Mouse (Mus musculus): ENCODE results near the gene Slc38a8.

The Slc38a8 gene

GRCm38 (mm10) chr8:119501598-119501997 is at the start of gene Slc38a8:
TSS of gene Slc38a8 (minus strand) at chr8:119501698.
- DNase-seq (ENCODE audit: low read depth, low spot score): no peak

DNA sequence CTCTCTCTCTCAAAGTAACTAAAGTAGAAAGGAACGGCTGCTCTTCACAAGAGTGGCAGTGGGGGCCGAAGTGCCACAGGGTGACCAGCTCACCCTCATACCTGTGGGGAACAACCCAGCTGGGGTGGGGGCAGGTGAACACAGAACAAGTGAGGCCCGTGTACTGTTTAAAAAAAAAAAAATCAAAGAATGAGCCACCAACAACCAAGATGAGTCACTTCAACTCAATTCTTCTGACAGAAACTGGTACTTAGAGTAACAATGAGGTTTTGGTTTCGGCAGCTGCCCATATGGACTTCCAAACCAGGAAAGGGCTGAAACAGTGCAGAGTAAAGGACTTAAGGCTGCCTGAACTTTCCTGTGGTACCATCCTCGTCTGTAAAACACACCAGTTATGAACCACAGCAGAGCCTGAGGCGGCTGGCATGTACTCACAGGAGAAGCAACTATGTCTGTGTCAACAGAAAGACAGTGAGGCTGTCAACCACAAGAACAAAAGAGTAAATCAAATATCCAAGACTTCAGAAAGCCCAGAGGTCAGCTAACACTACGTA is 47.1 kb upstream of the Slc38a8 start:
- no peak for DNase-seq (ENCODE audit: low read depth, low spot score)

GRCm38 (mm10) chr8:119547019-119547691 is 45.7 kb upstream of the Slc38a8 start:
- DNase-seq (ENCODE audit: low read depth, low spot score): no peak

DNA sequence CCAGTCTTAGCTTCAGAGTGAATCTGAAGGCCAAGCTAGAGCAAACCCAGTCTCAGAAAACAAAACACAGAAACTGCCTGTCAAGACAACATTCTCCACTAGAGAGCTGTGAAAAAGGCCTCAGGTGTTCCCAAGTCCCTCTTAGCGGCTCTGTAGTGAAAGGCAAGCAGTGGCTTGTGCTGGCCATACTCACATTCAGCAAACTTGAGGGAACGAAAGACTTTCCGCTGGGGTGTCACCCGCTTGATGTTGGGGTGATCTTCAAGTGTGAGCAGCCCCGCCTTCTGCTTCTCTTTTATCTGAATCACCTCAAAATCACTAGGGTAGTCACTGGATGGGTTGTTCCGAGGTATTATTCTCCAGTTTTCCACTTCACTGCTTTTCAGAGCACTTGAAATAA is 44.3 kb upstream of the Slc38a8 start:
- no peak for DNase-seq (ENCODE audit: low read depth, low spot score)

- DNase-seq (ENCODE audit: low read depth, low spot score): no peak
These were observed 43.7 kb upstream of the Slc38a8 start for GRCm38 (mm10) chr8:119545180-119545579.

GRCm38 (mm10) chr8:119544606-119545005 is 43.1 kb upstream of the Slc38a8 start:
- DNase-seq (ENCODE audit: low read depth, low spot score): no peak

GRCm38 (mm10) chr8:119531973-119532372 is 30.5 kb upstream of the Slc38a8 start:
- no peak for DNase-seq (ENCODE audit: low read depth, low spot score)

DNA sequence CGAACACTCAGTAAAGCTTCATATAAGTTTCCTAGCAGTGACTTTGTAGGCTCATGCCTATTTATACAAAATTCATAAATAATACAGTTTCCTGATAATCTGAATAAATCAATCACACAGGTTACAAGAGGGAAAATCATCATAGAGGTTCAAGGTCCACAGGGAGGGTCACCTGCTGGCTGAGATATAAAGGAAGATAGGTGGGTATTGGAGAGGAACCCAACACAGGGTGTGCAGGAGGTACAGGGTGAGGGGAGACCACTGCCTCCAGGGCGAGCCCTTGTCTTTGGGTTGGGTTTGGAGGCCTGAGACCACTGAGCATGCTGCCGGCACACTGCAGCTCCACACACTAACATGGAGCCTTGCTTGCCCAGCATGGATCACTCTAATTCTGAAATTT is 29.9 kb upstream of the Slc38a8 start:
- DNase-seq (ENCODE audit: low read depth, low spot score): no peak

DNA sequence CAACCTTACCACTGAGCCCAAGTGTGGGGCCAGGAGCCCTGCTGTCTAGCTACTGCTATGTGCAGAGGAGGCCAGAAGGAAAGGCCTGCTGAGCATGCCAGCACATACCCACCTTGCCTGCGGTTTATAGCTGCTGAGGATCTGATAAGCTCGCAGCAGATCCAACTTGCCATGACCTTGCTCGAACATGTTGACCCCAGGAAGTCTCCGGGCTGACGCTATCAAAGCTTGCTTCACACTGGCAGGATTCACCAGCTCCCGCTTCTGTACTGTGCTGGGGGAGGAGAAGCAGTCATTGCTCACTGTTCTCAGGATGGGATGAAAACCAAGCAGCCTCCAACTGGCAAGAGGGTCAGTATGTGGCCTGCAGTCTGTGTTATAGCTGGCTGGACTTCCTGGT is 29.4 kb upstream of the Slc38a8 start:
- no peak for DNase-seq (ENCODE audit: low read depth, low spot score)

- no peak for DNase-seq (ENCODE audit: low read depth, low spot score)
These were observed 27.3 kb upstream of the Slc38a8 start for GRCm38 (mm10) chr8:119528762-119529161.

DNA sequence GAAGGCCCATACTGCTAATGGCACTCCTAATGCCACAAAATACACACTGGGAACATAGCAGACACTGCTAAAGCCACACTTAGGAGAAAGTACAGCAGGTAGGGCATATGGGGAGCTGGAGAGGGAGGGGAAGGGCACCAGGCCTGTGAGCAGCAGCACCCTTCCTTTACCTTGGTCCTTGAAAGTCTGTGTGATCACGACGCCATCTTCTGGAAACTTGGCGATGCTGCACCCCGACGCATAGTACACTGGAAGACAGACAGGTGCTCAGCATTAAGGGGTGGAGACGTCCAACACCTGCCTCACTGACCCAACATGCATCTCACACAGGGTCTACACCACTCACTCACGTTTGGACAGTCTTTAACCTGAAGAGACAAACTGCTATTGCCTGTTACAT is 18.6 kb upstream of the Slc38a8 start:
- DNase-seq (ENCODE audit: low read depth, low spot score): no peak

DNA sequence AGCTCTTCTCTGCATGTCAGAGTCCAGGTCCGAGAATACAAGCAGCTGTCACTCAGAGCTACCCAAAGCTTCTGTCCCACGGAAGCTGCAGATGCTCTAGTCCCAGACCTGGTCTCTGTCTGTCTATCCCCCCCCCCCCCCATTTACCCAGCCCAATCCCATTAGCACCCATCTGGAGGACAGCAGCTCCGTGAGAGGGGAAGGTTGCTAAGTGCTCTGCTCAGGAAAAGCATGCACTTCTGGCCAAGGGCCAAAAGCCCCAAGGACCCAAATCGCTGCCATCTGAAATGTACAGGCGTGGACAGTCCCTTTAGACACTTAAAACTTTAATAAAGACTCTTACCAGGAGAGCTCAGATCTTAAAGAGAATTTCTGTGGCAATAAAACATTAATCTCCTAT is 15.2 kb upstream of the Slc38a8 start:
- DNase-seq (ENCODE audit: low read depth, low spot score): no peak

DNA sequence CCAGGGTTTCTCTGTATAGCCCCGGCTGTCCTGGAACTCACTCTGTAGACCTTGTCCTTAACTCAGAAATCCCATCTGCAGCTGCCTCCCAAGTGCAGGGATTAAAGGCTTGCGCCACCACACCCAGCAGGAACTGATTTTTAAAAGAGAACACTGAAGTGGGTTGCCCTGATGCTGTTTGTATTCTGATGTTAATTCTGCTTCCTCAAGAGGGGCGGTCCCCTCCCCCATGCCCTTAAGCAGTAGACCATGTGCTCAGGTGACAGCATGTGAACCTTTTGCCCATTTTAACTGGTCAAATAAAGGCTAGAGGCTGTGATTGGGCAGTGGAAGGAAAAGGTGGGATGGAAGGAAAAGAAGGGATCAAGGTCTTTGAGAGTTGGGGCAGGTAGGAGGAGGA is 14.3 kb upstream of the Slc38a8 start:
- DNase-seq (ENCODE audit: low read depth, low spot score): no peak

DNA sequence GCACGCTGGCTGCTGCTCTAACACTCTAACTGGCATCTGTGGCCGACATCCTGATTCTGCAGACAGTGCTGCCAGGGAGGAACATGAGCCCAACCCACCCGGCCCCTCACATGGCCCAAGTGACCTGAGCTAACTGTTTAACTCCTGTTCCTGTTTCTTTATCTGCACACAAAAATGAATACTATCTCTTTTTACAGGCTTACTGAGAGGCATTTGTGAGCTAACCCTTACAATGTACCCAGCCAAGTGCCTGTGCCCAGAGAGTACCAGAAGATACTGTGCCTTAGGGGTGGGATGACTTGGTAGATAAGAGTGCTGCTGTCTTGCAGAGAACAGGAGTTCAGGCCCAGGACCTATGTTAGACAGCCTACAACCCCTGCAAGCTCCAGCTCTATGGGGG is 13.4 kb upstream of the Slc38a8 start:
- DNase-seq (ENCODE audit: low read depth, low spot score): no peak

GRCm38 (mm10) chr8:119513405-119513804 is 11.9 kb upstream of the Slc38a8 start:
- no peak for DNase-seq (ENCODE audit: low read depth, low spot score)

GRCm38 (mm10) chr8:119511722-119512121 is 10.2 kb upstream of the Slc38a8 start:
- no peak for DNase-seq (ENCODE audit: low read depth, low spot score)

DNA sequence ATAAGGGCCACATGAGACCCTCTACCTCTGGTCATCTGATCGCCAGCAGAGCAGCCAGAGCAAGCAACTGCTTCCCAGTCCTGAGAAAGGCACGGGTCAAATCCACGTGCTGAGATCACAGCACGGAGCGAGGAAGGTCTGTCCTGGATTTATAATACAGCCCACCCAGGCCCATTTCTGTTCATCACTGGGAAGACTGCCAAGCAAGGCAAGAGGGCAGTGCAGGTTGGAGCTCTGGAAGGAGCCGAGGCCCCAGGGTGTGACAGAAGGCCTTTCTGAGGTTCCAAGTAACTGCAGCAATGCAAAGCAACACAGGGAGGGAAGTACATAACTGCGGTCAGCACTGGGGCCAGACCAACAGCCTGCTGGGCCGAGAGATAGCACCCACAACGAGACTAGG is 9.0 kb upstream of the Slc38a8 start:
- no peak for DNase-seq (ENCODE audit: low read depth, low spot score)

DNA sequence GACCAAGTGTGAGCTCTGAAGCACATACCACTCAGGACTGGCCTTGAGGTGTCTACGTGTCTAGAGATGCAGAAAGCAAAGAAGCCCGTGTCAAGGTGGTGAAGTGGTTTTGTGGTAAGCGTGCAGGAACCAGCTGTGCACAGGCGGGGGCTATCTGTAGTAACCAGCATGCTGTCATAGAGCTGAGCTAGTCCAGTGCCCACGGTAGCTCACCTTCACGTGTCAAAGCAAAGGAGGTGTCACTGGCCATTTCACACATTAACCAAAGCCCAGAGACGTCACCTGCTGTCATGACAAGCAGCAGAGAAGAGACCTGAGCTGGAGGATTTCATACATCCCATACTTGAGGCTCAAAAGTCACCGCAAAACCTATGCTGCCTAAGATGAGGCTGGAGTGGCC is 4.6 kb upstream of the Slc38a8 start:
- DNase-seq (ENCODE audit: low read depth, low spot score): no peak

GRCm38 (mm10) chr8:119505488-119505887 is 4.0 kb upstream of the Slc38a8 start:
- DNase-seq (ENCODE audit: low read depth, low spot score): no peak

GRCm38 (mm10) chr8:119503191-119503767 is 1.8 kb upstream of the Slc38a8 start:
- DNase-seq (ENCODE audit: low read depth, low spot score): no peak

DNA sequence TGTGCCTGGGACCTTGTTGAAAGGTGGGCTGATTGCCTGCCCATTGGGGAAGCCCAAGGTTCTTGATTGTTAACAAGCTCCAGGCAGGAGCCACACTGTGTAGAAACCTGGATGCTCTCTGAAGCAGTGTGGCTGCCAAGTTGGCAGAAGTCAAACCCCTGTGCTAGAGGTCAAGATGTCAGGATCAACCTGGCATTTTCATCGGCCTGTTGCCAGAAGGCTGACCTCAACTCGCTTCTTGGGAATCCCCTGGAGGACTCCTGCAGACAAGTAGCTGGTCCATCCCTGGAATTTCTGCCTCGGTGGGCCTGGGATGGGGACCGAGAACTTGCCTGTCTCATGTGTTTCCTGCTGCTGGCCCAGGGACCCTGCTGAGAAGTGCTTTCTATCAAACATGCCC is 613 bp upstream of the Slc38a8 start:
- DNase-seq (ENCODE audit: low read depth, low spot score): no peak

DNA sequence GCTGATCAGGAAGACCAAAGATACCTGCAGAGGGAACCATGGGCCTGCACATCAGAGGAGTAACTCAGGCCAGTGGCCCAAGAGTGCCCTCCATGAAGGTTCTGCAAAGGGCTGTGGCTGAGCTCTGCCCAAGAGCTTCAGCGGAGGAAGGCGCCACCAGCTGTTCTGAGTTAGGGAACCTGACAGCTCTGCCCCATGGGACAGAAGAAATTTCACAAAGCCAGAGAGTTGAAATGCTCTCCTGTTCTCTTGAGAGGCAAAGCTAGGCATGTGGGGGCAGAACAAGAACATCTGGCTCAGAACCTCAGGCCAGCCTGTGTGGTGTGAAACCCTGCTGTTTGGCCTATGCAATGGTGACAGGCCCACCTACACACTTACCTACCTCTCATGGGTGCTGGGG is 1.7 kb downstream of the Slc38a8 start:
- no peak for DNase-seq (ENCODE audit: low read depth, low spot score)

GRCm38 (mm10) chr8:119496848-119497247 is 4.7 kb downstream of the Slc38a8 start:
- DNase-seq (ENCODE audit: low read depth, low spot score): no peak
